Mouse (Mus musculus): ENCODE data around the gene Rara.

Gene Rara

GRCm38 (mm10) chr11:98995987-98996386, 68.4 kb downstream of the Rara start:
- DNase-seq (ENCODE audit: low spot score in 2 of 2), result no peak

- DNase-seq (ENCODE audit: low spot score in 2 of 2), result no peak
Observed at GRCm38 (mm10) chr11:98997659-98998058, 70.0 kb downstream of the Rara start.

GRCm38 (mm10) chr11:98998776-98999175, 71.2 kb downstream of the Rara start:
- no peak for DNase-seq (ENCODE audit: low spot score in 2 of 2)

- no peak for DNase-seq (ENCODE audit: low spot score in 2 of 2)
Observed at GRCm38 (mm10) chr11:98999243-98999642, 71.6 kb downstream of the Rara start.

- DNase-seq (ENCODE audit: low spot score in 2 of 2), result no peak
Observed at GRCm38 (mm10) chr11:99006788-99007187, 79.2 kb downstream of the Rara start.

- DNase-seq (ENCODE audit: low spot score in 2 of 2), result no peak
Observed at GRCm38 (mm10) chr11:99010124-99010523, 82.5 kb downstream of the Rara start.

GRCm38 (mm10) chr11:99010706-99011105, 83.1 kb downstream of the Rara start:
- DNase-seq (ENCODE audit: low spot score in 2 of 2), result no peak

- no peak for DNase-seq (ENCODE audit: low spot score in 2 of 2)
Observed at GRCm38 (mm10) chr11:99013856-99014255, 86.2 kb downstream of the Rara start.

GRCm38 (mm10) chr11:99019844-99020243, 92.2 kb downstream of the Rara start:
- DNase-seq (ENCODE audit: low spot score in 2 of 2), result no peak

GRCm38 (mm10) chr11:99022384-99022933, 94.8 kb downstream of the Rara start:
- DNase-seq (ENCODE audit: low spot score in 2 of 2), result no peak

GRCm38 (mm10) chr11:99023094-99023493, 95.5 kb downstream of the Rara start:
- no peak for DNase-seq (ENCODE audit: low spot score in 2 of 2)

GRCm38 (mm10) chr11:99023500-99024467, 96.2 kb downstream of the Rara start, which contains the start of gene Top2a:
TSS of gene Top2a (minus strand) at chr11:99024189.
- peak; percentile 94 to 98 for DNase-seq (ENCODE audit: low spot score in 2 of 2)
